Mouse (Mus musculus) embryonic facial prominence, embryonic 12.5 days (tissue): ENCODE results near the gene Urb1. TPM values are rescaled to one million over a fixed set of nuclear protein-coding genes. Genes with fewer than 3 reads are reported as not detected.
"Not testable (repeated sequence)": the region's sequence is repeated elsewhere in the genome, so short reads cannot be mapped to it uniquely, and the experiment has no call there.

Experiments
- ATAC-seq: fragments of 200-750 bp; cut with Nextera tagmentation; 2 replicates; pipeline ENCODE4 v1.8.0; 2017; ENCODE audit not compliant: insufficient number of reproducible peaks, insufficient read depth, low FRiP score, low TSS enrichment
- H3K27ac ChIP-seq: fragments of 300-500 bp; sonication (generic); 2 replicates; pipeline ENCODE4 v1.5.1; 2016; ENCODE audit warnings: mild to moderate bottlenecking
- H3K27me3 ChIP-seq: fragments of 300-500 bp; sonication (generic); 2 replicates; pipeline ENCODE4 v1.6.1; 2016; ENCODE audit warnings: mild to moderate bottlenecking, moderate library complexity
- H3K36me3 ChIP-seq: fragments of 300-500 bp; sonication (generic); 2 replicates; pipeline ENCODE4 v1.6.1; 2016; ENCODE audit warnings: mild to moderate bottlenecking
- H3K4me1 ChIP-seq: fragments of 300-500 bp; sonication (generic); 2 replicates; pipeline ENCODE4 v1.6.1; 2016
- H3K4me2 ChIP-seq: fragments of 300-500 bp; sonication (generic); replicated peaks from 2 replicates; pipeline ENCODE4 v1.6.1; 2016; ENCODE audit warnings: mild to moderate bottlenecking, moderate library complexity
- H3K4me3 ChIP-seq: fragments of 300-500 bp; sonication (generic); 2 replicates; pipeline ENCODE4 v1.5.1; 2016; ENCODE audit warnings: mild to moderate bottlenecking
- H3K9ac ChIP-seq: fragments of 300-500 bp; sonication (generic); 2 replicates; pipeline ENCODE4 v1.6.1; 2016; ENCODE audit warnings: mild to moderate bottlenecking, moderate library complexity
- H3K9me3 ChIP-seq: fragments of 300-500 bp; sonication (generic); 2 replicates; pipeline ENCODE4 v1.6.1; 2016; ENCODE audit warnings: mild to moderate bottlenecking, moderate library complexity
- WGBS: fragments of 180-500 bp; shearing (Covaris S2); methylation state at CpG from one replicate; pipeline ENCODE4 v1.1.7; 2016; 5-methylcytosine and 5-hydroxymethylcytosine counted together
- polyA plus RNA-seq: library from polyadenylated mRNA; unstranded; fragments of >200 nt; fragmentation: Nextera tagmentation; extraction: Ambion mirVana; gene quantifications from 2 replicates; pipeline ENCODE4 v1.2.1, GENCODE M21; 2016

The Urb1 gene
- polyA plus RNA-seq, 1 experiment from 2014 or later: 12.6 TPM

DNA sequence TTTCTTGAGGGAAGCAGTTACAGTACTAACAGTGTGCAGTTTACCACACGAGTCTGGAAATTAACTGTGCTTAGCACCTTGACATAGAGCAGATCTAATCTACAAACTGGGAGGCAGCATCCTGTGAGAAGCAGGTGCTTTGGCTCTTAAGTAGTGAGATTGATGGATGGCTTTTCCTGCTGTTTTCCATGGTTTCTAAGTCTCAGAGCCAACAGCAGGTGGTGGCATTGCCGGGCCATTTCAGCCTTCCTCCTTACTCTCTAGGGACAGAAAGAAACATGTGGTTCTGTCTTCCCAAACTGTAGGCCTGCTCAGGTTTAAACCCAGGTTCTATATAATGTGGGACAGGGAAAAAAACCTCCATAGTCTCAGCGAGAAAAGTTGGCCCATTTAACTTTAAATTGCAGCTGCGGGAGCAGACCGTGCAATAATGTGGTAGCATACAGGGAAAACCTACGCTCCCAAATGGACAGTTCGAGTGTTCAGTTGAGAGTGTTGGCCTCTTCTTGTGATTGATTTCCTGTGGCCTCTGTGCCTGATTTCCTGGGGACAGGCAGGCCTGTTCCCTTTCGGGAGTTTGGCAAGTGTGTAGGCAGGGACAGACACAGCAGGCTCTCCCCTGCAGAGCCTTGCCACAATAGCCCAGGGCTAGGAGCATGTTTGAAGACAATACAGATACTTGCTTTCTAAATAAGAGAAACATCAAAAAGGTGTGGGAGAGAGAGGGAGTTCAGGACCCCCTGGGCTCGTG, 23.0 kb upstream of the Urb1 start:
- 23% methylated on average over 9 of the region's 9 CpGs for WGBS
- H3K9me3 ChIP-seq: no peaks in the 10 kb centered on the region
- H3K4me1 ChIP-seq: peaks cover 22% of the 10 kb centered on the region
- H3K27me3 ChIP-seq: peaks cover 43% of the 10 kb centered on the region
- H3K4me3 ChIP-seq: no peak overlapping the region
- no peak overlapping the region for H3K27ac ChIP-seq
- no peak for ATAC-seq
- H3K9ac ChIP-seq: no peak overlapping the region
- H3K36me3 ChIP-seq: no peaks in the 10 kb centered on the region
- H3K4me2 ChIP-seq: 0 out of 2 replicates have a peak overlapping the region, but pooled peaks have one; percentile 5

- Histone ChIP-seq H3K9ac (no peak overlapping the region), H3K4me3 (no peak overlapping the region), H3K9me3 (no peaks in the 10 kb centered on the region), H3K27me3 (peaks cover 43% of the 10 kb centered on the region), H3K36me3 (no peaks in the 10 kb centered on the region), H3K27ac (no peak overlapping the region), H3K4me1 (peaks cover 22% of the 10 kb centered on the region), H3K4me2 (peak overlapping the region; percentile 92; the same call in 1 of the 2 replicates)
- 35% methylated on average over 6 of the region's 6 CpGs for WGBS
- no peak for ATAC-seq
These were observed 22.3 kb upstream of the Urb1 start for GRCm38 (mm10) chr16:90832495-90832894.

- H3K27me3 ChIP-seq: peaks cover 43% of the 10 kb centered on the region
- H3K9me3 ChIP-seq: no peaks in the 10 kb centered on the region
- H3K4me2 ChIP-seq: peak overlapping the region; percentile 92
- H3K9ac ChIP-seq: no peak overlapping the region
- H3K4me1 ChIP-seq: peaks cover 22% of the 10 kb centered on the region
- no peaks in the 10 kb centered on the region for H3K36me3 ChIP-seq
- 25% methylated on average over 15 of the region's 15 CpGs for WGBS
- H3K27ac ChIP-seq: no peak overlapping the region
- H3K4me3 ChIP-seq: peak overlapping the region; percentile 47
- ATAC-seq: no peak
These were observed 21.5 kb upstream of the Urb1 start for GRCm38 (mm10) chr16:90831676-90832075.

- H3K4me1 ChIP-seq: peaks cover 22% of the 10 kb centered on the region
- H3K27ac ChIP-seq: no peak overlapping the region
- H3K4me2 ChIP-seq: peak overlapping the region; percentile 92
- no peaks in the 10 kb centered on the region for H3K9me3 ChIP-seq
- no peaks in the 10 kb centered on the region for H3K36me3 ChIP-seq
- H3K9ac ChIP-seq: peak overlapping the region; percentile 41
- peak; percentile 36; the same call in 1 of the 2 replicates for ATAC-seq
- under 1% methylated on average over 67 of the region's 67 CpGs for WGBS
- peaks cover 43% of the 10 kb centered on the region for H3K27me3 ChIP-seq
- H3K4me3 ChIP-seq: peak overlapping the region; percentile 47
These were observed 20.6 kb upstream of the Urb1 start for GRCm38 (mm10) chr16:90830686-90831439.

- WGBS: 1% methylated on average over 45 of the region's 45 CpGs
- Histone ChIP-seq H3K27ac (no peak overlapping the region), H3K27me3 (peaks cover 43% of the 10 kb centered on the region), H3K9ac (peak overlapping the region; percentile 41), H3K4me2 (peak overlapping the region; percentile 92), H3K9me3 (no peaks in the 10 kb centered on the region), H3K36me3 (no peaks in the 10 kb centered on the region), H3K4me3 (peak overlapping the region; percentile 47), H3K4me1 (peaks cover 22% of the 10 kb centered on the region)
- ATAC-seq: peak; percentile 67
These were observed 19.9 kb upstream of the Urb1 start for GRCm38 (mm10) chr16:90829894-90830685.

- 81% methylated on average over 7 of the region's 7 CpGs for WGBS
These were observed 18.9 kb upstream of the Urb1 start for GRCm38 (mm10) chr16:90829136-90829535.

DNA sequence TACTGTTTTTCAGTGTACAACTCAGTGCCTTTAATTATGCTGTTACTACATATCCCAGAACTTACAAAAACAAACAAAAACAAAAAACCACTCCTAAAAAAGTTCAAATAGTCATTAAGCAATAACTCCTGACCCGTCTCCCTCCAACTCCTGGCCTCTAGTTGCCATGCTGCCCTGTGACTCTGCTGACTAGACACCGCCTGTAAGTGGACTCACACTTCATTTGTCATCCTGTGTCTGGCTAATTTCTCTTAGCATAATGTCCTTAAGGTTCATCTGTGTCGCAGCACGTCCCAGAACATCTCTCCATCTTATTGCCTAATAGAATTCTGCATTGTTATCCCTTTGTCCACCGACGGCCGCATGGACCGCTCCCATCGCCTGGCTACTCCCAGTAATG, 17.3 kb upstream of the Urb1 start:
- peaks cover 30% of the 10 kb centered on the region for H3K27me3 ChIP-seq
- peaks cover 12% of the 10 kb centered on the region for H3K4me1 ChIP-seq
- no peak overlapping the region for H3K27ac ChIP-seq
- H3K9me3 ChIP-seq: no peaks in the 10 kb centered on the region
- WGBS: 89% methylated on average over 9 of the region's 9 CpGs
- no peak overlapping the region for H3K4me2 ChIP-seq
- no peak for ATAC-seq
- H3K36me3 ChIP-seq: no peaks in the 10 kb centered on the region
- no peak overlapping the region for H3K4me3 ChIP-seq
- no peak overlapping the region for H3K9ac ChIP-seq

More at GRCm38 (mm10) chr16:90829136-90829535, 18.9 kb upstream of the Urb1 start:
- Histone ChIP-seq H3K4me1 (peaks cover 22% of the 10 kb centered on the region), H3K36me3 (no peaks in the 10 kb centered on the region), H3K4me2 (no peak overlapping the region), H3K4me3 (no peak overlapping the region), H3K27me3 (peaks cover 43% of the 10 kb centered on the region), H3K27ac (no peak overlapping the region), H3K9ac (no peak overlapping the region), H3K9me3 (no peaks in the 10 kb centered on the region)
- ATAC-seq: no peak

DNA sequence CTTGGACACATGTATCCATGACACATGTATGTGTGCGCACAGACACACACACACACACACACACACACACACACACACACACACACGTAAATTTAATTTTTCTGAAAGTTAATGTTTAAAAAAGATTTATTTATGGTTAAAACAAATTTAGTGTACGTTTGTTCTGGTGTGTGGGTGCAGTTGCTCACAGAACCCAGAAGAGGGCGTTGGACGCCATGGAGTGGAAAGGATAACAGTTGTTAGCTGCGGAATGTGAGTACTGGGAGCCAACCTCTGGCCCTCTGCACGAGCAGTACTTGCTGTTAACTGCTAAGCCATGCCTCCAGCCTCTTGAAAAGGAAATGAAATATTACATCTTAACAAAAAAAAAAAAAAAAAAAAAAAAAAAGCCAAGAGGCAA, 16.2 kb upstream of the Urb1 start, which contains the start of gene Eva1c:
Eva1c (plus strand) TSS at position 263 of the 400 bp plus-strand sequence.
- WGBS: 62% methylated on average over 7 of the region's 7 CpGs
- H3K27ac ChIP-seq: no peak within 1 kb of the TSS
- no peaks in the 10 kb centered on the region for H3K36me3 ChIP-seq
- H3K4me1 ChIP-seq: peaks cover 4% of the 10 kb centered on the region
- H3K27me3 ChIP-seq: peaks cover 23% of the 10 kb centered on the region
- no peak within 1 kb of the TSS for H3K9ac ChIP-seq
- no peaks in the 10 kb centered on the region for H3K9me3 ChIP-seq
- no peak within 1 kb of the TSS for H3K4me2 ChIP-seq
- no peak for ATAC-seq
- no peak within 1 kb of the TSS for H3K4me3 ChIP-seq

DNA sequence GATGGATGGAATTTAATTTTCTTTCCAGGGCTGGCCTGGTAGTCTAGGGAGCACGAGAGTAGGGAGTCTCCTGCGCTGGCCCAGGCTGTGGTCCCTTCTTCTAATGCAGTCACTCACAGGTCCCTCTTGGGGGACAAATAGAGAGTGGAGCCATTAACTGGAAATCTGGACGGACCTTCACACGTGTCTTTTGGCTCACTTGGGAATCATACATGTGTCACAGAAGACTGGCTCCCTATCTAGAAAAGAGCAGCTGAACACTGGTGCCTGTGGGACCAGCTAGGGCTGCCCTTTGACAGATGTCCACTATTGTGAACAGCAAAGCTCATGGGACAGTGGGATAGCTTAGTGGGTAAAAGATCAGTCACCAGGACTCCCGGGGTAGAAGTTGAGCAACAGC, 15.8 kb upstream of the Urb1 start:
- 81% methylated on average over 5 of the region's 5 CpGs for WGBS
- H3K4me3 ChIP-seq: no peak overlapping the region
- no peaks in the 10 kb centered on the region for H3K36me3 ChIP-seq
- peaks cover 4% of the 10 kb centered on the region; the same call in 1 of the 2 replicates for H3K4me1 ChIP-seq
- no peak overlapping the region for H3K9ac ChIP-seq
- peaks cover 18% of the 10 kb centered on the region for H3K27me3 ChIP-seq
- ATAC-seq: no peak
- H3K4me2 ChIP-seq: no peak overlapping the region
- no peaks in the 10 kb centered on the region for H3K9me3 ChIP-seq
- no peak overlapping the region for H3K27ac ChIP-seq

DNA sequence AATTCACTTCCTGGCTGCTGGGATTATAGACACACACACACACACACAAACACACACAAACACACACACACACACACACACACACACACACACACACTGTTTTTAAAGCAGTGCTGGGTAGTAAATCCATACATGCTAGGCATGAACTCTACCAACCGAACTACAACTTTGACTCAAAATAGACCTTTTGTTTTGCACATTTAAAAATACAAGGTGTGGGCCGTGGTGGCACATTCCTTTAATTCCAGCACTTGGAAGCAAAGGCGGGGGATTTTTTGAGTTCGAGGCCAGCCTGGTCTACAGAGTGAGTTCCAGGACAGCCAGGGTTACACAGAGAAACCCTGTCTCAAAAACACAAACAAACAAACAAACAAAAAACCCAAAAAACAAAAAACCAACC, 13.8 kb upstream of the Urb1 start:
- not testable (repeated sequence) for H3K4me3 ChIP-seq, H3K36me3 ChIP-seq, H3K27me3 ChIP-seq, H3K27ac ChIP-seq, H3K9ac ChIP-seq, H3K4me1 ChIP-seq, H3K9me3 ChIP-seq, ATAC-seq, H3K4me2 ChIP-seq
- 71% methylated on average over 4 of the region's 4 CpGs for WGBS

- Histone ChIP-seq H3K27me3 (no peaks in the 10 kb centered on the region), H3K9me3 (no peaks in the 10 kb centered on the region), H3K36me3 (no peaks in the 10 kb centered on the region), H3K27ac (no peak overlapping the region), H3K4me3 (no peak overlapping the region), H3K9ac (no peak overlapping the region), H3K4me2 (no peak overlapping the region), H3K4me1 (no peaks in the 10 kb centered on the region)
- ATAC-seq: no peak
- WGBS: 30% methylated on average over 7 of the region's 7 CpGs
These were observed 12.8 kb upstream of the Urb1 start for GRCm38 (mm10) chr16:90822981-90823380.
